Mouse (Mus musculus) brain, embryonic 14.5 days (tissue): ENCODE data around the gene Atg4a.

ENCODE experiments used
- CTCF ChIP-seq: fragments of 200-500 bp; IDR thresholded peaks from 2 replicates; pipeline ENCODE4 v1.5.1; 2012; ENCODE audit warnings: inconsistent platforms, mild to moderate bottlenecking, moderate library complexity, borderline replicate concordance; ENCODE audit not compliant: insufficient read depth, insufficient read length; ENCODE audit errors: extremely low read depth
- POLR2A ChIP-seq: fragments of 200-500 bp; IDR thresholded peaks from 2 replicates; pipeline ENCODE4 v1.6.1; 2012; ENCODE audit warnings: mild to moderate bottlenecking, inconsistent platforms, borderline replicate concordance; ENCODE audit not compliant: poor library complexity, insufficient read depth, insufficient read length, severe bottlenecking; ENCODE audit errors: extremely low read depth

- no peak for TF ChIP-seq CTCF
- no peak for TF ChIP-seq POLR2A
Measured at GRCm38 (mm10) chrX:141198993-141199392, 242.3 kb downstream of the Atg4a start.
